Mouse (Mus musculus): ENCODE measurements around the gene Il17a.
"Not testable (repeated sequence)": the region's sequence is repeated elsewhere in the genome, so short reads cannot be mapped to it uniquely, and the experiment has no call there.

Il17a gene

GRCm38 (mm10) chr1:20730903-20731302 is at the start of gene Il17a:
Il17a (plus strand) TSS chr1:20730905.
- ATAC-seq (ENCODE audit: insufficient number of reproducible peaks, low FRiP score, low TSS enrichment) = no peak

- no peak for ATAC-seq (ENCODE audit: insufficient number of reproducible peaks, low FRiP score, low TSS enrichment)
Observed at GRCm38 (mm10) chr1:20682849-20683248, 47.9 kb upstream of the Il17a start.

- ATAC-seq (ENCODE audit: insufficient number of reproducible peaks, low FRiP score, low TSS enrichment) = no peak
Observed at GRCm38 (mm10) chr1:20683386-20683785, 47.3 kb upstream of the Il17a start.

GRCm38 (mm10) chr1:20683853-20684252 is 46.9 kb upstream of the Il17a start:
- no peak for ATAC-seq (ENCODE audit: insufficient number of reproducible peaks, low FRiP score, low TSS enrichment)

- no peak for ATAC-seq (ENCODE audit: insufficient number of reproducible peaks, low FRiP score, low TSS enrichment)
Observed at GRCm38 (mm10) chr1:20684403-20684802, 46.3 kb upstream of the Il17a start.

GRCm38 (mm10) chr1:20685393-20685792 is 45.3 kb upstream of the Il17a start:
- no peak for ATAC-seq (ENCODE audit: insufficient number of reproducible peaks, low FRiP score, low TSS enrichment)

GRCm38 (mm10) chr1:20685907-20686306 is 44.8 kb upstream of the Il17a start:
- no peak for ATAC-seq (ENCODE audit: insufficient number of reproducible peaks, low FRiP score, low TSS enrichment)

- no peak for ATAC-seq (ENCODE audit: insufficient number of reproducible peaks, low FRiP score, low TSS enrichment)
Observed at GRCm38 (mm10) chr1:20691336-20691735, 39.4 kb upstream of the Il17a start.

GRCm38 (mm10) chr1:20693634-20694313 is 36.9 kb upstream of the Il17a start:
- no peak for ATAC-seq (ENCODE audit: insufficient number of reproducible peaks, low FRiP score, low TSS enrichment)

- ATAC-seq (ENCODE audit: insufficient number of reproducible peaks, low FRiP score, low TSS enrichment) = peak; percentile 45; the same call in 1 of the 2 replicates
Observed at GRCm38 (mm10) chr1:20700011-20700410, 30.7 kb upstream of the Il17a start.

- no peak for ATAC-seq (ENCODE audit: insufficient number of reproducible peaks, low FRiP score, low TSS enrichment)
Observed at GRCm38 (mm10) chr1:20736572-20736971, 5.9 kb downstream of the Il17a start.

GRCm38 (mm10) chr1:20738483-20738882 is 7.8 kb downstream of the Il17a start:
- ATAC-seq (ENCODE audit: insufficient number of reproducible peaks, low FRiP score, low TSS enrichment) = no peak

GRCm38 (mm10) chr1:20740496-20740998 is 9.8 kb downstream of the Il17a start:
- no peak for ATAC-seq (ENCODE audit: insufficient number of reproducible peaks, low FRiP score, low TSS enrichment)

- ATAC-seq (ENCODE audit: insufficient number of reproducible peaks, low FRiP score, low TSS enrichment) = no peak
Observed at GRCm38 (mm10) chr1:20754439-20754838, 23.7 kb downstream of the Il17a start.

GRCm38 (mm10) chr1:20757586-20757985 is 26.9 kb downstream of the Il17a start:
- no peak for ATAC-seq (ENCODE audit: insufficient number of reproducible peaks, low FRiP score, low TSS enrichment)

GRCm38 (mm10) chr1:20759799-20760198 is 29.1 kb downstream of the Il17a start:
- ATAC-seq (ENCODE audit: insufficient number of reproducible peaks, low FRiP score, low TSS enrichment) = 0 out of 2 replicates have a peak, but pooled peaks have one; percentile 23

- ATAC-seq (ENCODE audit: insufficient number of reproducible peaks, low FRiP score, low TSS enrichment) = no peak
Observed at GRCm38 (mm10) chr1:20760331-20760730, 29.6 kb downstream of the Il17a start.

GRCm38 (mm10) chr1:20761411-20761810 is 30.7 kb downstream of the Il17a start:
- no peak for ATAC-seq (ENCODE audit: insufficient number of reproducible peaks, low FRiP score, low TSS enrichment)

- no peak for ATAC-seq (ENCODE audit: insufficient number of reproducible peaks, low FRiP score, low TSS enrichment)
Observed at GRCm38 (mm10) chr1:20766526-20766925, 35.8 kb downstream of the Il17a start.

GRCm38 (mm10) chr1:20774026-20774730 is 43.5 kb downstream of the Il17a start:
- ATAC-seq (ENCODE audit: insufficient number of reproducible peaks, low FRiP score, low TSS enrichment) = not testable (repeated sequence)

- ATAC-seq (ENCODE audit: insufficient number of reproducible peaks, low FRiP score, low TSS enrichment) = no peak
Observed at GRCm38 (mm10) chr1:20778366-20778765, 47.7 kb downstream of the Il17a start.
